Mouse (Mus musculus): ENCODE data around the gene Cphx2.
"Not testable (repeated sequence)": the region's sequence is repeated elsewhere in the genome, so short reads cannot be mapped to it uniquely, and the experiment has no call there.

Cphx2 gene

GRCm38 (mm10) chr14:26081216-26081615 is at the start of gene Cphx2:
TSS of gene Cphx2 (plus strand) at chr14:26081516.
- DNase-seq (ENCODE audit: low read depth, low spot score) = not testable (repeated sequence)

GRCm38 (mm10) chr14:26034364-26034763 is 47.0 kb upstream of the Cphx2 start:
- not testable (repeated sequence) for DNase-seq (ENCODE audit: low read depth, low spot score)

GRCm38 (mm10) chr14:26035439-26035838 is 45.9 kb upstream of the Cphx2 start:
- not testable (repeated sequence) for DNase-seq (ENCODE audit: low read depth, low spot score)

GRCm38 (mm10) chr14:26042611-26043010 is 38.7 kb upstream of the Cphx2 start, which contains the start of gene Gm9780:
TSS of gene Gm9780 (minus strand) at chr14:26042711.
- not testable (repeated sequence) for DNase-seq (ENCODE audit: low read depth, low spot score)

GRCm38 (mm10) chr14:26045007-26045406 is 36.3 kb upstream of the Cphx2 start:
- not testable (repeated sequence) for DNase-seq (ENCODE audit: low read depth, low spot score)

- not testable (repeated sequence) for DNase-seq (ENCODE audit: low read depth, low spot score)
Observed at GRCm38 (mm10) chr14:26047026-26047425, 34.3 kb upstream of the Cphx2 start.

GRCm38 (mm10) chr14:26048767-26049166 is 32.5 kb upstream of the Cphx2 start:
- DNase-seq (ENCODE audit: low read depth, low spot score) = not testable (repeated sequence)

GRCm38 (mm10) chr14:26058184-26058583 is 23.1 kb upstream of the Cphx2 start:
- not testable (repeated sequence) for DNase-seq (ENCODE audit: low read depth, low spot score)

- not testable (repeated sequence) for DNase-seq (ENCODE audit: low read depth, low spot score)
Observed at GRCm38 (mm10) chr14:26059362-26059761, 22.0 kb upstream of the Cphx2 start.

GRCm38 (mm10) chr14:26066574-26067324 is 14.6 kb upstream of the Cphx2 start:
- DNase-seq (ENCODE audit: low read depth, low spot score) = not testable (repeated sequence)

GRCm38 (mm10) chr14:26067325-26067633 is 14.0 kb upstream of the Cphx2 start, which contains the start of gene Tmem254c:
TSS of gene Tmem254c (minus strand) at chr14:26067355.
- not testable (repeated sequence) for DNase-seq (ENCODE audit: low read depth, low spot score)

GRCm38 (mm10) chr14:26076620-26077390 is 4.5 kb upstream of the Cphx2 start:
- not testable (repeated sequence) for DNase-seq (ENCODE audit: low read depth, low spot score)

- DNase-seq (ENCODE audit: low read depth, low spot score) = not testable (repeated sequence)
Observed at GRCm38 (mm10) chr14:26081997-26082396, 681 bp downstream of the Cphx2 start, which contains the start of gene Cphx3. TSS of gene Cphx3 (plus strand) at chr14:26082297.

GRCm38 (mm10) chr14:26097622-26098021 is 16.3 kb downstream of the Cphx2 start:
- DNase-seq (ENCODE audit: low read depth, low spot score) = not testable (repeated sequence)

- not testable (repeated sequence) for DNase-seq (ENCODE audit: low read depth, low spot score)
Observed at GRCm38 (mm10) chr14:26118150-26118549, 36.8 kb downstream of the Cphx2 start, which contains the start of gene Duxbl2. TSS of gene Duxbl2 (plus strand) at chr14:26118349.

GRCm38 (mm10) chr14:26118550-26119000 is 37.3 kb downstream of the Cphx2 start:
- DNase-seq (ENCODE audit: low read depth, low spot score) = not testable (repeated sequence)

GRCm38 (mm10) chr14:26119095-26119494 is 37.8 kb downstream of the Cphx2 start:
- DNase-seq (ENCODE audit: low read depth, low spot score) = not testable (repeated sequence)

Data from telencephalon, adult 2 months (tissue).